Mouse (Mus musculus): ENCODE results near the gene B4galnt1. TPM values are rescaled to one million over a fixed set of nuclear protein-coding genes. Genes with fewer than 3 reads are reported as not detected.

The B4galnt1 gene
- polyA plus RNA-seq, 1 experiment from 2014 or later = 19.9 TPM

DNA sequence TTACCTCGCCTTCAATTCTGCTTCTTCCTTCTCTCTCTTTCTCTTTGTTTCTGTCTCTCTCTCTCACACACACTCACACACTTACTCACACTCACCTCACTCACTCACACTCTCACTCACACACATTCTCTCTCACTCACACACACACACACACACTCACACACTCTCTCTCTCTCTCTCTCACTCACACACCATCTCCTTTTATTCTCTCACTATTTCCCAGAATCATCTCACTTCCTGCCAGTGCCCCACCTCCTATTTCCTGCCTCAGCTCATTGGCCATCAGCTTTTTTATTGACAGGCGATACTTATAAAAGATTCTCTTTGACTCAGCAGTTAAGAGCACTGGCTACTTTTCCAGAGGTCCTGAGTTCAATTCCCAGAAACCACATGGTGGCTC is 53.3 kb downstream of the B4galnt1 start:
- Histone ChIP-seq H3K9ac (ENCODE audit: low read length) (no peak overlapping the region), H3K4me3 (ENCODE audit: low read depth, low read length) (no peak overlapping the region), H3K36me3 (ENCODE audit: control insufficient read depth, insufficient read depth, low read length) (no peaks in the 10 kb centered on the region), H3K27ac (ENCODE audit: low read depth, low read length) (no peak overlapping the region), H3K4me1 (ENCODE audit: control insufficient read depth, insufficient read depth, low read length) (no peaks in the 10 kb centered on the region), H3K4me2 (ENCODE audit: low read depth) (no peak overlapping the region), H3K9me3 (ENCODE audit: control insufficient read depth, low read length) (no peaks in the 10 kb centered on the region), H3K27me3 (ENCODE audit: control insufficient read depth, insufficient read depth, low read length) (no peaks in the 10 kb centered on the region)
- WGBS = 91% methylated on average over 2 of the region's 2 CpGs
- no peak for ATAC-seq (ENCODE audit: insufficient read depth, low FRiP score, low TSS enrichment)
- DNase-seq (ENCODE audit: low spot score) = no peak

Other genes starting within 250 kb of the B4galnt1 start
- gene Ctdsp2, start 186.5 kb upstream of the B4galnt1 start, polyA plus RNA-seq (2014; fragmentation: Nextera tagmentation; extraction: Ambion mirVana) = 52.8 and 56.1 TPM in 2 replicates
- 0.57 and 0.82 TPM in 2 replicates for gene Avil, start 164.5 kb upstream of the B4galnt1 start, polyA plus RNA-seq (2014; fragmentation: Nextera tagmentation; extraction: Ambion mirVana)
- 75.3 and 79.9 TPM in 2 replicates for gene Tsfm, start 134.4 kb upstream of the B4galnt1 start, polyA plus RNA-seq (2014; fragmentation: Nextera tagmentation; extraction: Ambion mirVana)
- gene Mettl1, start 123.8 kb upstream of the B4galnt1 start, polyA plus RNA-seq (2014; fragmentation: Nextera tagmentation; extraction: Ambion mirVana) = 42.0 and 43.6 TPM in 2 replicates
- 0.23 and 0.32 TPM in 2 replicates for gene Eef1akmt3, start 123.7 kb upstream of the B4galnt1 start, polyA plus RNA-seq (2014; fragmentation: Nextera tagmentation; extraction: Ambion mirVana)
- 0.09 and 0.14 TPM in 2 replicates for gene Cyp27b1, start 117.0 kb upstream of the B4galnt1 start, polyA plus RNA-seq (2014; fragmentation: Nextera tagmentation; extraction: Ambion mirVana)
- 4.3 and 4.7 TPM in 2 replicates for gene March9, start 105.0 kb upstream of the B4galnt1 start, polyA plus RNA-seq (2014; fragmentation: Nextera tagmentation; extraction: Ambion mirVana)
- 2,636 and 2,694 TPM in 2 replicates for gene Cdk4, start 101.7 kb upstream of the B4galnt1 start, polyA plus RNA-seq (2014; fragmentation: Nextera tagmentation; extraction: Ambion mirVana)
- 96.5 and 99.9 TPM in 2 replicates for gene Tspan31, start 95.0 kb upstream of the B4galnt1 start, polyA plus RNA-seq (2014; fragmentation: Nextera tagmentation; extraction: Ambion mirVana)
- gene Agap2, start 89.9 kb upstream of the B4galnt1 start, polyA plus RNA-seq (2014; fragmentation: Nextera tagmentation; extraction: Ambion mirVana) = 0.94 and 1.4 TPM in 2 replicates
- 56.2 and 68.9 TPM in 2 replicates for gene Os9, start 44.1 kb upstream of the B4galnt1 start, polyA plus RNA-seq (2014; fragmentation: Nextera tagmentation; extraction: Ambion mirVana)
- 0.36 and 0.89 TPM in 2 replicates for gene Slc26a10, start 15.4 kb downstream of the B4galnt1 start, polyA plus RNA-seq (2014; fragmentation: Nextera tagmentation; extraction: Ambion mirVana)
- 31.7 and 31.8 TPM in 2 replicates for gene Arhgef25, start 24.9 kb downstream of the B4galnt1 start, polyA plus RNA-seq (2014; fragmentation: Nextera tagmentation; extraction: Ambion mirVana)
- gene Dtx3, start 30.5 kb downstream of the B4galnt1 start, polyA plus RNA-seq (2014; fragmentation: Nextera tagmentation; extraction: Ambion mirVana) = 138 and 148 TPM in 2 replicates
- gene Pip4k2c, start 46.4 kb downstream of the B4galnt1 start, polyA plus RNA-seq (2014; fragmentation: Nextera tagmentation; extraction: Ambion mirVana) = 15.4 and 16.4 TPM in 2 replicates
- 43.4 and 51.0 TPM in 2 replicates for gene Kif5a, start 98.1 kb downstream of the B4galnt1 start, polyA plus RNA-seq (2014; fragmentation: Nextera tagmentation; extraction: Ambion mirVana)
- gene Dctn2, start 101.1 kb downstream of the B4galnt1 start, polyA plus RNA-seq (2014; fragmentation: Nextera tagmentation; extraction: Ambion mirVana) = 224 and 230 TPM in 2 replicates
- gene Mbd6, start 123.8 kb downstream of the B4galnt1 start, polyA plus RNA-seq (2014; fragmentation: Nextera tagmentation; extraction: Ambion mirVana) = 17.0 and 17.6 TPM in 2 replicates
- gene Mars, start 146.6 kb downstream of the B4galnt1 start, polyA plus RNA-seq (2014; fragmentation: Nextera tagmentation; extraction: Ambion mirVana) = 164 and 166 TPM in 2 replicates
- 1.1 and 1.8 TPM in 2 replicates for gene Arhgap9, start 156.7 kb downstream of the B4galnt1 start, polyA plus RNA-seq (2014; fragmentation: Nextera tagmentation; extraction: Ambion mirVana)
- 3.8 and 4.6 TPM in 2 replicates for gene Gli1, start 176.7 kb downstream of the B4galnt1 start, polyA plus RNA-seq (2014; fragmentation: Nextera tagmentation; extraction: Ambion mirVana)
- gene Inhbe, start 189.2 kb downstream of the B4galnt1 start, polyA plus RNA-seq (2014; fragmentation: Nextera tagmentation; extraction: Ambion mirVana) = not detected in 2 replicates
- not detected in 2 replicates for gene Inhbc, start 205.2 kb downstream of the B4galnt1 start, polyA plus RNA-seq (2014; fragmentation: Nextera tagmentation; extraction: Ambion mirVana)
- 25.4 and 27.4 TPM in 2 replicates for gene R3hdm2, start 215.1 kb downstream of the B4galnt1 start, polyA plus RNA-seq (2014; fragmentation: Nextera tagmentation; extraction: Ambion mirVana)

Measured in neural tube, embryonic 11.5 days (tissue).